Mouse (Mus musculus) naive thymus-derived CD4-positive, alpha-beta T cell, adult 2 months (primary cell): Measurements from ENCODE around the gene Gm13285.
A peak's percentile ranks its signal among the peaks of the same experiment; 100 is the strongest.
"Not testable (repeated sequence)": the region's sequence is repeated elsewhere in the genome, so short reads cannot be mapped to it uniquely, and the experiment has no call there.

Experiments used
- DNase-seq: peaks from one replicate; pipeline ENCODE4 v3.0.0-alpha.2; 2011; ENCODE audit warnings: low read depth

Gm13285 gene

DNA sequence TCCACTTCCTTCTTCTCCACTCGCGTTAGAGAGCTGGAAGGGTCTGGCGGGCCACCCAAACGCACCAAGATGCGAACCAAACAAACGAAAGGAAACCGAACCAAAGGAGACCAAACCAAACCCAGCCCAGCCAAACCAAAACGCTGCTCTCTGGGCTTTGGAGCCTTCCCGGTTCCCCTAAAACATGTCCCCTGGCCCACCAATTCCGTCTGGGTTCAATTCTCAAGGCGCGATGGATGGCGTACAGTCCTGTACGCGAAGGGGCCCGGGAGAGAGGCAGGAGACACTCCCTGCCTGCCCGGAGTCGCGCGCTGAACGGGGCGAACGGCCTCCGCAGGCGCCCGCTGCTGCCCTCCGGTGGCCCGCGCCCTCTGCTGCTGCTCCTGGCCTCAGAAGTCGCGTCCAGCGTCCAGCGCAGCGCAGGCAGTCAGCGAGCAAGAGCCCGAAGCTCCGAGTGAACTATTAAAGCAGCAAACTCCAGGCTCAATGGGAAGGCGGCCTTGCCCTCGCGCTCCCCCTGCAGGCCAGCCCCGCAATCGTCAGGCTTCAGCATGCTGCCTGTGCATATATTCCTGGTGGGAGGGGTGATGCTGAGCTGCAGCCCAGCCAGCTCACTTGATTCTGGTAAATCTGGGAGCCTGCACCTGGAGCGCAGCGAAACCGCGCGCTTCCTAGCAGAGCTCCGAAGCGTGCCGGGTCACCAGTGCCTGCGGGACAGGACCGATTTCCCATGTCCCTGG lies 5.4 kb upstream of the Gm13285 start, which contains the start of gene Gm13275:
Gene Gm13275 (plus strand): TSS at position 552 of the 740 bp plus-strand sequence.
- not testable (repeated sequence) for DNase-seq

GRCm38 (mm10) chr4:88797097-88797496 lies 2.4 kb upstream of the Gm13285 start, which contains the start of gene Gm13279:
Gene Gm13279 (plus strand): TSS chr4:88797397.
- DNase-seq: not testable (repeated sequence)

DNA sequence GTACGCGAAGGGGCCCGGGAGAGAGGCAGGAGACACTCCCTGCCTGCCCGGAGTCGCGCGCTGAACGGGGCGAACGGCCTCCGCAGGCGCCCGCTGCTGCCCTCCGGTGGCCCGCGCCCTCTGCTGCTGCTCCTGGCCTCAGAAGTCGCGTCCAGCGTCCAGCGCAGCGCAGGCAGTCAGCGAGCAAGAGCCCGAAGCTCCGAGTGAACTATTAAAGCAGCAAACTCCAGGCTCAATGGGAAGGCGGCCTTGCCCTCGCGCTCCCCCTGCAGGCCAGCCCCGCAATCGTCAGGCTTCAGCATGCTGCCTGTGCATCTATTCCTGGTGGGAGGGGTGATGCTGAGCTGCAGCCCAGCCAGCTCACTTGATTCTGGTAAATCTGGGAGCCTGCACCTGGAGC lies 3.5 kb downstream of the Gm13285 start, which contains the start of gene Gm13287:
Gene Gm13287 (plus strand): TSS at position 301 of the 400 bp plus-strand sequence.
- not testable (repeated sequence) for DNase-seq

- DNase-seq: not testable (repeated sequence)
Observed at GRCm38 (mm10) chr4:88805231-88805630, 5.8 kb downstream of the Gm13285 start, which contains the start of gene Gm13288. Gene Gm13288 (plus strand): TSS chr4:88805531.

DNA sequence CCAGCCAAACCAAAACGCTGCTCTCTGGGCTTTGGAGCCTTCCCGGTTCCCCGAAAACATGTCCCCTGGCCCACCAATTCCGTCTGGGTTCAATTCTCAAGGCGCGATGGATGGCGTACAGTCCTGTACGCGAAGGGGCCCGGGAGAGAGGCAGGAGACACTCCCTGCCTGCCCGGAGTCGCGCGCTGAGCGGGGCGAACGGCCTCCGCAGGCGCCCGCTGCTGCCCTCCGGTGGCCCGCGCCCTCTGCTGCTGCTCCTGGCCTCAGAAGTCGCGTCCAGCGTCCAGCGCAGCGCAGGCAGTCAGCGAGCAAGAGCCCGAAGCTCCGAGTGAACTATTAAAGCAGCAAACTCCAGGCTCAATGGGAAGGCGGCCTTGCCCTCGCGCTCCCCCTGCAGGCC lies 6.3 kb downstream of the Gm13285 start:
- not testable (repeated sequence) for DNase-seq

DNA sequence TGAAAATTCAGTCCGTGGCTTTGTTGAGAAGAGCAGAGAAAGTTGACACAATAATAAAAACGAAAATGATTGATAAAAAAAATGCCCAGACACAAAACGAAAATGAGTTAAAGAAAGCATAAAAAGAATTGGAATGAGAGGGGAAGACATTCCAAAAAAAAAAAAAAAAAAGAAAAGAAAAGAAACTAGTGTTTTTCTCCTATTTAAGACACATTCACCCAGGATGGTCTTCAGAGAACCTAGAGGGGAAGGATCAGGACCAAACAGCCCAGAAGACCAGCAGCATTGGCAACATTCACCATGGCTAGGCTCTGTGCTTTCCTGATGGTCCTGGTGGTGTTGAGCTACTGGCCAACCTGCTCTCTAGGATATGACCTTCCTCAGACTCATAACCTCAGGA lies 16.5 kb downstream of the Gm13285 start, which contains the start of gene Ifna7:
Gene Ifna7 (plus strand): TSS at position 301 of the 400 bp plus-strand sequence.
- no peak for DNase-seq

- no peak for DNase-seq
Observed at GRCm38 (mm10) chr4:88819659-88820058, 20.2 kb downstream of the Gm13285 start, which contains the start of gene Ifna11. Gene Ifna11 (plus strand): TSS chr4:88819959.

GRCm38 (mm10) chr4:88822995-88823394 lies 23.5 kb downstream of the Gm13285 start:
- peak; percentile 58 for DNase-seq

DNA sequence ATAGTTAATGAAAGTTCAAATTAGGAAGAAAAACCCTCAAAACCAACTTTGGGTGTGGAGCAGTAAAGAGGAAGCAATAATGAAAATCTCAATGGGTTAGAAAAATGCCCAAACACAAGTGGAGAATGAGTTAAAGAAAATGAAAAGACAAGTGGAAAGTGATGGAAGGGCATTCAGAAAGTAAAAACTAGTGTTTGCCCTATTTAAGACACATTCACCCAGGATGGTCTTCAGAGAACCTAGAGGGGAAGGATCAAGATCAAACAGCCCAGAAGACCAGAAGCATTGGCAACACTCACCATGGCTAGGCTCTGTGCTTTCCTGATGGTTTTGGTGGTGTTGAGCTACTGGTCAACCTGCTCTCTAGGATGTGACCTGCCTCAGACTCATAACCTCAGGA lies 27.7 kb downstream of the Gm13285 start, which contains the start of gene Ifna6:
Gene Ifna6 (plus strand): TSS at position 301 of the 400 bp plus-strand sequence.
- DNase-seq: not testable (repeated sequence)

DNA sequence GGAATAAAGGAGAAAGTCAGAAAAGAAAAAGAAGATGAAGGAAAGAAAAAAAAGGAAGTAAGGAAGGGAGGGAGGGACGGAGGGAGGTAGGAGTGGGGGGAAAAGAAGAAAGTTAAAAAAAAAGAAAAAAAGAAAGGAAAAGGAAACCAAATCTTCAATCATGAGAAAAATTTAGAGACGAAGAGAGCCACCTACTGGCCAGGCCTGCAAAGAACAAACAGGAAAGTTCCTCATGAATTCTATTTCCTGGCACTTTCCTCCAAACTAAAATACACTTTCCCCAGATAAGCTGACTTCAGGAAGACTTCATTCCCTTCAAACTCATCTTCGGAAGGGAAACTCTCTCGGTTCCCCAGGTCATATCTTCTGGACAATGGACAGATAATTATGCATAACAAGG lies 31.1 kb downstream of the Gm13285 start:
- peak; percentile 63 for DNase-seq

DNA sequence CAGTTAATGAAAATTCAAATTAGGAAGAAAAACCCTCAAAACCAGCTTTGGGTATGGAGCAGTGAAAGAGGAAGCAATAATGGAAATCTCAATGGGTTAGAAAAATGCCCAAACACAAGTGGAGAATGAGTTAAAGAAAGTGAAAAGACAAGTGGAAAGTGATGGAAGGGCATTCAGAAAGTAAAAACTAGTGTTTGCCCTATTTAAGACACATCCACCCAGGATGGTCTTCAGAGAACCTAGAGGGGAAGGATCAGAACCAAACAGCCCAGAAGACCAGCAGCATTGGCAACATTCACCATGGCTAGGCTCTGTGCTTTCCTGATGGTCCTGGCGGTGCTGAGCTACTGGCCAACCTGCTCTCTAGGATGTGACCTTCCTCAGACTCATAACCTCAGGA lies 35.8 kb downstream of the Gm13285 start, which contains the start of gene Ifna5:
Gene Ifna5 (plus strand): TSS at position 301 of the 400 bp plus-strand sequence.
- DNase-seq: not testable (repeated sequence)

DNA sequence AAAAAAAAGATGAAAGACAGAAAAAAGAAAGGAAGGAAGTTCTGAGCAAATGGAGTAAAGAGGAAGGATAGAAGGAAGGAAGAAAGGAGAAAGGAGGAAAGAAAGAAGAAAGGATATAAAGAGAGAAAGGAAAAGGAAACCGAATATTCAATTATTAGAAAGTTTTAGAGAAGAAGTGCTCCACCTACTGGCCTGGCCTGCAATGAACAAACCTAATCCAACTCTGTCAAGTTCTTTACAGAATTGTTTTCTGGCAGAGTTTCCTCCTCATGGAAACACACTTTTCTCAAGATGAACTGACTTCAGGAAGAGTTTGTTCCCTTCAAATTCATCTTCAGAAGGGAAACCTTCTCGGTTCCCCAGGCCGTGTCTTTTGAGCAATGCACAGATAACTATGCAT lies 39.4 kb downstream of the Gm13285 start:
- DNase-seq: peak; percentile 50

GRCm38 (mm10) chr4:88840058-88840457 lies 40.6 kb downstream of the Gm13285 start:
- no peak for DNase-seq

DNA sequence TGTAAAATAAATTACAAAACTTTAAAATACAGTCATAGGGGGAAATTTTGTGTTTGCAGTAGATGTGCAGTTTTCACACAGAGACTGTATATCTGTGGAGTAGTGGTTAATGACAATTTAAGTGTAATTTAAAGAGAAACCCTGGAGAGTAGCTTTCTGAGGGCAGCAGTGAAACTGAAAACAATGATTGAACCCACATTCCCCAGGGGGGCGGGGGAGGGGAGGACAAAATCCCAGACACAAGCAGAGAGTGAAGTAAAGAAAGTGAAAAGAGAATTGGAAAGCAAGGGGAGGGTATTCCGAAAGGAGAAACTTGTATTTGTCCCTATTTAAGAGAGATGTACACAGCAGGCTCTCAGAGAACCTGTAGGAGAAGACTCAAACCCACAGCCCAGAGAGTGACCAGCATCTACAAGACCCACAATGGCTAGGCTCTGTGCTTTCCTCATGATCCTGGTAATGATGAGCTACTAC lies 42.0 kb downstream of the Gm13285 start, which contains the start of gene Ifna4:
Gene Ifna4 (plus strand): TSS at position 424 of the 474 bp plus-strand sequence.
- DNase-seq: no peak

DNA sequence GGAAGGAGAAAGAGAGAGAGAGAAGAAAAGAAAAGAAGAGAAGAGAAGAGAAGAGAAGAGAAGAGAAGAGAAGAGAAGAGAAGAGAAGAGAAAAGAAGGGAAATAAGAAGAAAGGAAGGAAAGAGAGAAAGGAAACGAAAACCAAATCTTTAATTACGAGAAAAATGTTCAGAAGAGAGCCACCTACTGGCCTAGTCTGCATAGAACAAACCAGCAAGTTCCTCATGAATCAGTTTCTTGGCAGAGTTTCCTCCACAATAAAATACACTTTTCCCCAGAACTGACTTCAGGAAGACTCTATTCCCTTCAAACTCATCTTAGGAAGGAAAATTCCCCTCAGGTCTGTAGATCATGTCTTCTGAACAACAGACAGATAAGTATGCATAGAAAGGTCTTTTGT lies 45.9 kb downstream of the Gm13285 start:
- DNase-seq: peak; percentile 57

DNA sequence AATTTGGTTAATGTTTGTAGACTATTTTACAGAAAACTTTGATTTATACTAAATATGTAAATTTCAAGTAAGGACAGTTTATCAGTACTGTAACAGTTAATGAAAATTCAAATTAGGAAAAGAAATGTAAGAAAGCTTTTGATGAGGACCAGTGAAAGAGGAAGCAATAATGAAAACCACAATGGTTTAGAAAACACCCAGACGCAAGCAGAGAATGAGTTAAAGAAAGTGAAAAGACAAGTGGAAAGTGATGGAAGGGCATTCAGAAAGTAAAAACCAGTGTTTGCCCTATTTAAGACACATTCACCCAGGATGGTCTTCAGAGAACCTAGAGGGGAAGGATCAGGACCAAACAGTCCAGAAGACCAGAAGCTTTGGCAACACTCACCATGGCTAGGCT lies 50.2 kb downstream of the Gm13285 start, which contains the start of gene Ifna1:
Gene Ifna1 (plus strand): TSS at position 390 of the 400 bp plus-strand sequence.
- no peak for DNase-seq
